Mouse (Mus musculus) midbrain, embryonic 11.5 days (tissue): Measurements from ENCODE around the gene Nat8f4. TPM values are rescaled to one million over a fixed set of nuclear protein-coding genes. Genes with fewer than 3 reads are reported as not detected.
A peak's percentile ranks its signal among the peaks of the same experiment; 100 is the strongest.
"Not testable (repeated sequence)": the region's sequence is repeated elsewhere in the genome, so short reads cannot be mapped to it uniquely, and the experiment has no call there.

Source experiments
- ATAC-seq: fragments of 200-750 bp; cut with Nextera tagmentation; 2 replicates; pipeline ENCODE4 v1.8.0; 2017; ENCODE audit warnings: moderate TSS enrichment, moderate library complexity; ENCODE audit not compliant: low FRiP score
- DNase-seq: peaks from one replicate; pipeline ENCODE4 v3.0.0; 2015; ENCODE audit warnings: low spot score; ENCODE audit errors: missing footprints
- H3K27ac ChIP-seq: fragments of 300-500 bp; sonication (generic); 2 replicates; pipeline ENCODE4 v1.5.1; 2014; ENCODE audit warnings: low read depth, low read length
- H3K27me3 ChIP-seq: fragments of 300-500 bp; sonication (generic); 2 replicates; pipeline ENCODE4 v1.6.1; 2014; ENCODE audit warnings: mild to moderate bottlenecking, low read length, moderate library complexity, mixed read lengths; ENCODE audit not compliant: control insufficient read depth, insufficient read depth
- H3K36me3 ChIP-seq: fragments of 300-500 bp; sonication (generic); 2 replicates; pipeline ENCODE4 v1.6.1; 2014; ENCODE audit warnings: mild to moderate bottlenecking, low read length, moderate library complexity, mixed read lengths; ENCODE audit not compliant: control insufficient read depth, insufficient read depth
- H3K4me1 ChIP-seq: fragments of 300-500 bp; sonication (generic); 2 replicates; pipeline ENCODE4 v1.6.1; 2014; ENCODE audit warnings: low read length; ENCODE audit not compliant: control insufficient read depth, insufficient read depth
- H3K4me2 ChIP-seq: fragments of 300-500 bp; sonication (generic); 2 replicates; pipeline ENCODE4 v1.6.1; 2014; ENCODE audit warnings: mild to moderate bottlenecking, moderate library complexity
- H3K4me3 ChIP-seq: fragments of 300-500 bp; sonication (generic); 2 replicates; pipeline ENCODE4 v1.5.1; 2014; ENCODE audit warnings: low read depth, low read length
- H3K9ac ChIP-seq: fragments of 300-500 bp; sonication (generic); 2 replicates; pipeline ENCODE4 v1.6.1; 2014; ENCODE audit warnings: low read length
- H3K9me3 ChIP-seq: fragments of 300-500 bp; sonication (generic); 2 replicates; pipeline ENCODE4 v1.6.1; 2016; ENCODE audit warnings: low read length; ENCODE audit not compliant: control insufficient read depth
- WGBS: fragments of 180-500 bp; shearing (Covaris S2); extraction: QIAGEN DNeasy Blood & Tissue Kit; methylation state at CpG from one replicate; pipeline ENCODE4 v1.1.7; 2014; 5-methylcytosine and 5-hydroxymethylcytosine counted together
- polyA plus RNA-seq: library from polyadenylated mRNA; unstranded; fragments of >200 nt; fragmentation: Nextera tagmentation; extraction: Ambion mirVana; gene quantifications from 2 replicates; pipeline ENCODE4 v1.2.1, GENCODE M21; 2014

The Nat8f4 gene
- polyA plus RNA-seq, 1 experiment from 2014 or later, result 7.0 TPM

GRCm38 (mm10) chr6:85927476-85928464 lies 23.1 kb upstream of the Nat8f4 start:
- no peaks in the 10 kb centered on the region for H3K27me3 ChIP-seq
- DNase-seq (peak; percentile 53), ATAC-seq (no peak)
- H3K4me2 ChIP-seq, result no peak overlapping the region
- WGBS, result 94% methylated on average over 9 of the region's 9 CpGs
- 0 out of 2 replicates have a peak, but pooled peaks cover 2% of the 10 kb centered on the region for H3K36me3 ChIP-seq
- H3K4me1 ChIP-seq, result no peaks in the 10 kb centered on the region
- H3K9me3 ChIP-seq, result no peaks in the 10 kb centered on the region
- H3K27ac ChIP-seq, result no peak overlapping the region
- H3K4me3 ChIP-seq, result no peak overlapping the region
- H3K9ac ChIP-seq, result no peak overlapping the region

GRCm38 (mm10) chr6:85926709-85927108 lies 22.0 kb upstream of the Nat8f4 start:
- no peak for ATAC-seq
- Histone ChIP-seq H3K36me3 (peaks cover 2% of the 10 kb centered on the region; the same call in 1 of the 2 replicates), H3K4me3 (no peak overlapping the region), H3K27me3 (no peaks in the 10 kb centered on the region), H3K4me2 (no peak overlapping the region), H3K9ac (no peak overlapping the region), H3K4me1 (no peaks in the 10 kb centered on the region), H3K9me3 (no peaks in the 10 kb centered on the region), H3K27ac (no peak overlapping the region)
- WGBS, result 98% methylated on average over 1 of the region's 1 CpGs
- DNase-seq, result no peak

GRCm38 (mm10) chr6:85923643-85924042 lies 19.0 kb upstream of the Nat8f4 start:
- no peaks in the 10 kb centered on the region for H3K27me3 ChIP-seq
- ATAC-seq (no peak), DNase-seq (no peak)
- H3K9ac ChIP-seq, result no peak overlapping the region
- H3K27ac ChIP-seq, result no peak overlapping the region
- peaks cover 2% of the 10 kb centered on the region; the same call in 1 of the 2 replicates for H3K36me3 ChIP-seq
- WGBS, result 93% methylated on average over 1 of the region's 1 CpGs
- no peaks in the 10 kb centered on the region for H3K9me3 ChIP-seq
- no peak overlapping the region for H3K4me3 ChIP-seq
- H3K4me2 ChIP-seq, result no peak overlapping the region
- H3K4me1 ChIP-seq, result no peaks in the 10 kb centered on the region

- no peak for ATAC-seq
- WGBS, result 93% methylated on average over 4 of the region's 4 CpGs
- no peak overlapping the region for H3K4me3 ChIP-seq
These were observed 14.7 kb upstream of the Nat8f4 start for GRCm38 (mm10) chr6:85919401-85919800.

GRCm38 (mm10) chr6:85918341-85918740 lies 13.7 kb upstream of the Nat8f4 start:
- DNase-seq, H3K9me3 ChIP-seq, H3K4me3 ChIP-seq, H3K4me2 ChIP-seq, ATAC-seq, H3K9ac ChIP-seq, H3K27ac ChIP-seq, H3K27me3 ChIP-seq, H3K36me3 ChIP-seq, H3K4me1 ChIP-seq: not testable (repeated sequence)
- WGBS, result 96% methylated on average over 3 of the region's 3 CpGs

More at GRCm38 (mm10) chr6:85919401-85919800, 14.7 kb upstream of the Nat8f4 start:
- H3K9ac ChIP-seq, result no peak overlapping the region
- H3K9me3 ChIP-seq, result no peaks in the 10 kb centered on the region
- H3K4me1 ChIP-seq, result peaks cover 6% of the 10 kb centered on the region; the same call in 1 of the 2 replicates
- H3K27me3 ChIP-seq, result no peaks in the 10 kb centered on the region
- no peaks in the 10 kb centered on the region; the same call in 1 of the 2 replicates for H3K36me3 ChIP-seq
- H3K4me2 ChIP-seq, result no peak overlapping the region
- DNase-seq, result no peak
- no peak overlapping the region for H3K27ac ChIP-seq

GRCm38 (mm10) chr6:85916596-85916995 lies 11.9 kb upstream of the Nat8f4 start:
- no peak overlapping the region for H3K27ac ChIP-seq
- WGBS, result 79% methylated on average over 6 of the region's 6 CpGs

GRCm38 (mm10) chr6:85915539-85916513 lies 11.1 kb upstream of the Nat8f4 start, which contains the start of gene Nat8f1:
Gene Nat8f1, minus strand, starts transcription at chr6:85915687.
- ATAC-seq, result peak; percentile 98
- Histone ChIP-seq H3K4me2 (peak within 1 kb of the TSS; percentile 91), H3K4me3 (peak within 1 kb of the TSS; percentile 58), H3K27ac (peak within 1 kb of the TSS; percentile 63), H3K9ac (peak within 1 kb of the TSS; percentile 77)
- under 1% methylated on average over 60 of the region's 61 CpGs for WGBS
- H3K36me3 ChIP-seq, H3K4me1 ChIP-seq, H3K27me3 ChIP-seq, H3K9me3 ChIP-seq: not testable (repeated sequence)
- DNase-seq, result peak; percentile 99

More at GRCm38 (mm10) chr6:85916596-85916995, 11.9 kb upstream of the Nat8f4 start:
- peak overlapping the region; percentile 77 for H3K9ac ChIP-seq
- no peaks in the 10 kb centered on the region for H3K9me3 ChIP-seq
- H3K4me1 ChIP-seq, result peaks cover 6% of the 10 kb centered on the region; the same call in 1 of the 2 replicates
- no peaks in the 10 kb centered on the region for H3K27me3 ChIP-seq
- H3K36me3 ChIP-seq, result no peaks in the 10 kb centered on the region; the same call in 1 of the 2 replicates
- H3K4me2 ChIP-seq, result peak overlapping the region; percentile 91
- H3K4me3 ChIP-seq, result peak overlapping the region; percentile 58
- no peak for ATAC-seq
- DNase-seq, result no peak

GRCm38 (mm10) chr6:85915141-85915538 lies 10.5 kb upstream of the Nat8f4 start:
- no peaks in the 10 kb centered on the region for H3K36me3 ChIP-seq
- no peaks in the 10 kb centered on the region for H3K9me3 ChIP-seq
- H3K9ac ChIP-seq, result peak overlapping the region; percentile 77
- 6% methylated on average over 11 of the region's 11 CpGs for WGBS
- H3K4me3 ChIP-seq, result peak overlapping the region; percentile 58
- H3K4me2 ChIP-seq, result peak overlapping the region; percentile 91
- H3K27ac ChIP-seq, result peak overlapping the region; percentile 30; the same call in 1 of the 2 replicates
- DNase-seq, result no peak
- no peak; the same call in 1 of the 2 replicates for ATAC-seq
- no peaks in the 10 kb centered on the region for H3K27me3 ChIP-seq
- peaks cover 6% of the 10 kb centered on the region; the same call in 1 of the 2 replicates for H3K4me1 ChIP-seq
